Mouse (Mus musculus) CH12F3 (cell line): Measurements from ENCODE around the gene Akap9.
"Not testable (repeated sequence)": the region's sequence is repeated elsewhere in the genome, so short reads cannot be mapped to it uniquely, and the experiment has no call there.

Experiments used
- in situ Hi-C: fragments of 300-500 bp; cut with MboI; formaldehyde crosslinking; loops from 2 replicates; pipeline ENCODE4 v1.14.3; 2020; ENCODE audit warnings: low sequenced_read_pairs

The Akap9 gene

DNA sequence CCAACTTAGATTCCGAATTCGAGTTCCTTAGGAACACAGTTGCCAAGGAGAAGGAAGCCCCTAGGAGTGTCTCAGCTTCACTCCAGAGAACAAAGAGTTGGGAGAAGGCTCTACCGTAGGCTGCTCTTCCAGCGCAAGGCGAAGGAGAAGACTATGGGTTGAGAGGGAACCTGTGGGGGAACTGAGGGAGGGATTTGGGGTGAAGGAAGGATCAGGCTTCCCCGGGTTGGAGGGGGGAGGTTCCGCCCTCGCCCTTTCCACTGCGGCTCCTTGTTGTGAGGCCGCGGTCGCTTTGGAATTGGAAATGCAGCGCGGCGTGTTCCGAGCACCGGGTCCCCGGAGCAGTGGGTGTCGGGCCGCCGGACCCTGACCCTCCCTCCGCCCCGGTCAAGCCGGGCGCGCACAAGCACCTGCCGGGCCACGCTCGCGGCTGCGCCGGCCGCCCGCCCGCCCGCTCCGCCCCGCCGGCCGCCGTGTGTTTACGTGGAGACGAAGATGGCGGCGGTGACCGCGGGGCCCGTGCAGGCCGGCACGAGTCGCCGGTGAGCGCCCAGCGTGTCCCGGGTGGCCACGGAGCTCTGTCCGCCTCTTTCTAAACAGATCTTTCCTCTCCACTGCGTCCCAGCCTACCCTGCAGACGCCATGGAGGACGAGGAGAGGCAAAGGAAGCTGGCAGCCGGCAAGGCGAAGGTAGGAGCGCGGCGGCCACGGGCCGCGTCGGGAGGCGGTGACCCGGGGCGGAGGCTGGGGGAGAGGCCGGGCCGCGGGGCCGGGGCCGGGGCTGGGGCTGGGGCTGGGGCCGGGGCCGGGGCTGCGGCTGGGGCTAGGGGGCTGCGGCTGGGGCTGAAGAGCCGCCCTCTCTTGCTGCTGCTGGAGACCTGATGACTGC lies at the start of gene Akap9:
TSS of gene Akap9 (plus strand) at position 254 of the 889 bp plus-strand sequence.
- in situ Hi-C loops = no loop called here

DNA sequence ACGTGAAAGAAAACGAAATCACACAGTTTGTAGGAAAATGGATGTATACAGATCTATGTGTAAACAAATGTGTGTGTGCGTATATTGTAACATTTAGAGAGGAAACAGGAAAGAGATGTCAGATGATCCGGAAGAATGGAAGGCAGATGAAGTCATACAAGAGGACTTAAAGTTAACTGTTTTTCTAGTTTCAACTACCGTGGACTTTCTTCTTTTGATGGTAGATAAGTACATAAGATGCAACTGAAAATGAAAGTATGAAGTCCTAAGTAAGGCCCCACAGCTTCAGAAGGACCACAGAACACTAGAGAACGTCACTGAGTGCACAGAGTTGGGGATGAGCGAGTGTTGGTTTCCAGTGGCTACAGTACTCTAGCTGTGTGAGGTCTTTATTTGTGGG lies 41.0 kb upstream of the Akap9 start:
- in situ Hi-C loops = not testable (repeated sequence)

DNA sequence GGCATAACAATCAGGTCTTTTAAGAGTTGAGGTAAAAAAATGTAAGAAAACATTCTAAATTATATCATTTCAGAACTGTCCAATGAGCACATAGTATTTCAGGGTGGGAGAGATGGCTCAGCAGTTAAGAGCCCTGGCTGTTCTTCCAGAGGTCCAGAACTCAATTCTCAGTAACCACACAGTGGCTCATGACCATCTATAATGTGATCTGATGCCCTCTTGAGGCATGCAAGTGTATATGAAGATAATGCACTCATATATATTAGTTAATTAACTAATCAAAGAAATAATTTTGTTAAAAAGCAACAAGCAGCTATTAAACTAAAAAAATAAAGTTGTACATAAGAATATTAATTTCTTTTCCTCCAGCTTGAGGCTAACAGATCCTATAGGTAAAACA lies 38.7 kb upstream of the Akap9 start:
- in situ Hi-C loops = no loop called here

DNA sequence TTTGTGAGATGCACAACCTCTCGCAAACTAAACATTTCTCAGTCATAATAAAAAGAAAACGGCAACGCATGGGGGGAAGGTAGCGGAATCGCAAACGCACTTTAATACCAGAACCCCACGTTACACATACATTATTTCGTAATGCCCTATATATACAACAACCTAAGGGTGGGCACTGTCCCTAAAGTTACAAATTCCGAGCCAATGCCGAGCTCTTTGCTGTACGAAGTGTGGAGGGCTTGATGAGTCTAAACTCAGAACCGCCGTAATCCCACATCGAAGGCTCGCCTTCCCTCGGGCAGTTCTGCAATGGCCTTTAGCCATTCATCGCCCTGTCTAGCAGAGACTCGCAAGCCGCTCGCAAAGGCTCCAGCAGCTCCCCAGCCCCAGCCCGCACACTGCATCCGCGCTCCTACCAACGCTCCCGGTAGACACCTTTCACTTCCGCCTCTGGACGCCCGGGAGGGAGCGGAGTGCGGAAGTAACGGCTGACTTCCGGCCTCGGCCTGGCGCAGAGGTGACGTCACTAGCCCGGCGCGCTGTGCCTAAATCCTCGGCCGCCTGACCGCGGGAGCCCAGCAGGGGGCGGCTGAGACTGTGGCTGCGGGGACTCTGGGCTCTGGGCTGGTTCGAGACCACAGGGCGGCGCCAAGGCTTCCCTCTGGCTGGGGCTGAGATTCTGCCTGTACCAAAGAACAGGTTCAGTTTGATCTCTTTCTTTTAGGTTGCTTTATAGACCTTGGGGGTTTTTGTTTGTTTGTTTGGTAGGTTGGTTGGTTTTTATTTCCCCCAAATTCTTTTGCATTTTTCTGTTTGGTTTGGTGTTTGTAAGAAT lies 34.2 kb upstream of the Akap9 start, which contains the start of gene Mterf1a:
TSS of gene Mterf1a (minus strand) at position 475 of the 835 bp plus-strand sequence.
- in situ Hi-C loops = not testable (repeated sequence)

DNA sequence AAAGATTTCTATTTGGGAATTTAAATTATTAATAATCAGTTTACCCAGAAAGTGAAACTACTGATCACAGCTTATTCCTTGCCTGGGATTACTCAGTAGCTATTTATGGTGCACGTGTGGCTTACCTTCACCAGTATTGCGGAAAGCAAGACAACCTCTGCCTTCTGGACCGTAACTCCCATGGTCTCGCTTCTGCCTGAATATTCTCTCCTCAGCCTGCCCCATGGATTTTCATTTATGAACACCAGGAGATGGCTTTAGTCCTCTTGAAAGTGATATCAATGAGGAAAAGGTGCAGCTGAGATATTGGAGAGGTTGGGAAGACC lies 33.6 kb upstream of the Akap9 start:
- in situ Hi-C loops = not testable (repeated sequence)

DNA sequence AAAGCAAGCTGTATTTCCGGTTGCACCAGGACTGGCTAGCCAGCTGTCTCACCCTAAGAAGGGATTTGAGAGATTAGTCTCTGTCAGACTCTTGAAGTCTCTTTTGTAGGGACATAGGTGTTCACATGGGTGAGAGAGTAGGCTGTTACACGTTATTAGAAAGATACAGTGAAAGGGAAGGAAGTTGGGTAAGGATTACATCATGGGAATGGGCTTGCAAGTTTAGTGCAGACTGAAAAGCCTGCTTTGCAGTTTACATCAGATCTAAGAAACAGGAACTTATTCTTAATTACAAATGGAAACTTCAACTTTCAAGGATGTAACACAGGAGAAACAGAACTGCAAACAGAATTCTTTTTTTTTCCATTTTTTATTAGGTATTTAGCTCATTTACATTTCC lies 22.4 kb upstream of the Akap9 start:
- in situ Hi-C loops = no loop called here

DNA sequence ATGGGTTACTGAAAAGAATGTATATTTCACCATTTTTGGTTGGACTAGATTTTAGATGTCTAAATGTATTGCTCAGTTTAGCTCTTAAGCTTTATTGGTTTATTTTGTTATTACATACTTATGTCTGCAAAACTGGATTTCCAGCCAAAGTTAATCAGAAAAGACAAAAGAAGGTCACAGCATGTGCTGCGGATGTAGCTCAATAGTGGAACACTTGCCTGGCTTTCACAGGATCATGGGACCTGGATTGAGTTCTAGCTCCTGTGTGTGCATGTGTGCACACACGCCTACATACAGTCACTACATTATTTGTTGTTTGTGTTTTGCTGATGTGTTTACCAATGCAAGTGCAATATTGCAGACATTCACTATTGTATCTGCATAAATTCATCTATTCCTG lies 5.5 kb upstream of the Akap9 start:
- in situ Hi-C loops = no loop called here

DNA sequence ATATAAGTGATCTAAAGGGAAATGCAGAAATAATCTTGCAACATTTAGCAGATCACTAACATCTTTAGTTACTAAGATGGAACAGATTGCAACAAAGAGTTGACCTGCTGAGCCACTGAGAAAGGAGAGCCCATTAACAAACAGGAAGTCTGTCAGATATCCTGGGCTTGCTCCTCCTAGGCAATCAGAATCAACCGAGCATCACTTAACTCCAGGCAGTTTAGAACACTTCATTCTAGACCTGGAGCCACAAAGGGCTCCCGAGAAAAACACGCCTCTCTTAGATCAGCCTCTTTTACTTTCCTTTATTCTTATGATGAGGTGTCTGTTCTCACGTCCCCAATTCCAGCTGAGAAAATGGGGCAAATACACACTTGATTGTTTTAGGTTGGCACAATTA lies 1.2 kb upstream of the Akap9 start:
- in situ Hi-C loops = no loop called here

DNA sequence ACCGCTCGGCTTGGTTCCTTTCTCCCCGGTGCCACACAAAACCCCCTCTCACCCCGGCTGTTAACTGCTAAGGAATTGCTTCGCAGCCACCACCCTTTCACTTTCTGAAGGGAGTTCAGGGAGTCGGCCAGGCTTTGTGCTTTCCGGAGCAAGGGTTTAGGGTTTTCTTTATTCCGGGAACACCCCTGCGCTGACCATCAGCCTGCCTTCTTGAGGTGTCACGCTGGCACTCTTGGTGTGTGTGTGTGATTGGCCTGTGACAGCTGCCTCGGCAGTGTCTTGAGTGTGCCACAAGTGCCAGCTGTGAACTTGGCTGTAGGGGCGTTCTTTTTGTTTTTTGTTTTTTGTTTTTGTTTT lies 814 bp downstream of the Akap9 start:
- in situ Hi-C loops = no loop called here

DNA sequence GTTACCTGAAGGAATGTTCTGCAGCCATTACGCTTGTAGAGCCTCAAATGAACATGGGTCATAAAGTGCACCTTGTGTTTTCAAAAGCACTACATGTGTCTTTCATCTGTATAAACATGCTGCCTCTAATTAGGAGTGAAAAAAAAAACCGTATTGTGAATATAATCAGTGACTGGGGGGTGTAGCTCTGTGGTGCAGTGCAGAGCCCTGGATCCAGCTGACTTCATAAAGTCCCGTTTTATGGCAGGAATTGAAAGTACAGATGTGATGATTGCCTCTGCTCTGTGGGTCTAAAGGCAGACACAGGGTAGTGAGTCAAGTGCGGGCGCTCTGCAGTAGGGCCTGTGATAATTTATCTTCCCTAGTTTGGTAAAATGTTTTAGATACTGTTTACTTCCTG lies 2.9 kb downstream of the Akap9 start:
- in situ Hi-C loops = no loop called here

DNA sequence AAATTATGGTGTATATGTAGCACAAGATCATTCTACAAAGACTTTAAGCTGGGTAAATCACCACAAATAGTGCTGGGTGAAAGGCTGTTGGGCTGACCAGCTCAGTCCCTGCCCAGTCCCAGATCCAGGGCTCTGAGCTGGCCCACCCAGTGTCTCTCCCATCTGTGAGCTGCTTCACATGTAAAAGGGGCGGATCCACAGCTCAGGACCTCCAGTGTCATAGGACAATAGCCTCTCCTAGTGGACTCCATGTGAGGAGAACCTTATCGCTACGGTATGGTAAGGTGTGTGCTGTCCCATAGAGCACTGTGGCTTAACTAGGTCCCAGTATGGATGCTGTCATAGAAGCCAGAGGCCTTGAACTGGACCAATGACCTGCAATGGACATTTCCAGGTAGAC lies 3.8 kb downstream of the Akap9 start:
- in situ Hi-C loops = no loop called here

DNA sequence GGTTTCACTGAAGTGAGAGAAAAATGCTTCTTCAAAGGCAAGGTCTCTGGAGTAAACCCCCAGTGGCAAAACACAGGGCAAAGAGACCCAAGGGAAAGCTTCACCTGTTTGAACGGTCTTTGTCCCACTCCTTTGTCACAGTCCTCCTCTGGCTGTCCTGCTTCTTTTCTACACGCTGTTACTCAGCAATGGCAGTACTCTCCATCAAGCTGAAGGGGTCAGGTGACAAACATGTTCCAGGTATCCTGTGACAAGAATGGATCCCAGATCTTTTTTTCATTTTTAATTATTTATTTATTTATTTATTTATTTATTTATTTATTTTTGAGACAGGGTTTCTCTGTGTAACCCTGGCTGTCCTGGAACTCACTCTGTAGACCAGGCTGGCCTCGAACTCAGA lies 5.7 kb downstream of the Akap9 start:
- in situ Hi-C loops = no loop called here

DNA sequence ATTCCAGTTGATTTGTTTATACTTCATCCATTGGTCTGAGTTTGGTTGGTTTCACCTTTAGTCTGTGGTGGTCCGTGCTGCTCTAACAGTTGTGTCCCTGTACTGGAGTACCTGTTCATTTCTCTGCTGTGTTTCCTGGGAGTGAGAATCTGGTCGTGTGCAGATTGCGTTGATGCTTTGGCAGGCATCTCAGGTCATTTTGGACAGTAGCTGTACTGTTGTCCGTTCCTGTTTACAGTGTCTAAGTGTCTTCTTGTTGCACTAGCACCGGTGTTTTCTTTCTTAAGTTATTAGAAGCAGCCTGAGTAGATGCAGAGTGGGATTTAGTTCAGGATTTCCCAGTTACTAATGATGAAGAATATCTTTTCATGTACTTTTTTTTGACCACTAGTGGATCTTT lies 7.4 kb downstream of the Akap9 start:
- in situ Hi-C loops = no loop called here

DNA sequence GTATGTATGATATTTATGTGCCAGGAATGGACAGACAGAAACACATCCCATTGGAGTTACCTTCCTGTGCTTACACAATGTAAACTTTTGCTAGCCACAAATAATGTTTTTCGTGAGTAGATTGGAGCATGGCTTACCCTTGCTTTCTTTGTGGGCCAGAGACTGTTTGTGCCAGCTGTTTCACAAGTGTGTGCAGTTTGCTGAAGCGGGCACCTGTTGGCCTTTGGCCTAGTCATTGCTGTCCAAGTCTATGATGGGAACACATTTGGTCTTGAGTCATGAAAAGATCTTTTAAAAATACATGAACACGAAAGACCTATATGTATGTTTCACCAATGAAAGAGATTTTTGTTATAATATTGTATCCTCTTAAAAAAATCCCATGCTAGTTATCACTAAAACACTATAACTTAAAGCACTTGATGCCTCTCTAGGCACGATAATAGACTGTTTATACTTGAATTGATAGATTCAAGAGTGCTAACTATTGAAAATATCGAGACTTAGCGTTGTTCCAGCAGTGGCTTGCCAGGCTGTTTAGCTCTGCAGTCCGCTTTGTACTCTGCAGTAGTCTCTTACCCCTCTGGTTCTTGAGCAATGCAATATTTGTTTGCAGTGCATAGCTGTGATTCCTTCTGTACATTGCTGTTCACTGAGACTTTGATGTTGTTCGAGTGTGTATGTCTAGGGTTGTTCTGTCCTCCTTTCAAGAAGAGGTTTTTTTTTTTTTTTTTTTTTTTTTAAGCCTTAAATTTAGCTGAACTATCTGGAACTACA lies 8.1 kb downstream of the Akap9 start:
- in situ Hi-C loops = no loop called here

DNA sequence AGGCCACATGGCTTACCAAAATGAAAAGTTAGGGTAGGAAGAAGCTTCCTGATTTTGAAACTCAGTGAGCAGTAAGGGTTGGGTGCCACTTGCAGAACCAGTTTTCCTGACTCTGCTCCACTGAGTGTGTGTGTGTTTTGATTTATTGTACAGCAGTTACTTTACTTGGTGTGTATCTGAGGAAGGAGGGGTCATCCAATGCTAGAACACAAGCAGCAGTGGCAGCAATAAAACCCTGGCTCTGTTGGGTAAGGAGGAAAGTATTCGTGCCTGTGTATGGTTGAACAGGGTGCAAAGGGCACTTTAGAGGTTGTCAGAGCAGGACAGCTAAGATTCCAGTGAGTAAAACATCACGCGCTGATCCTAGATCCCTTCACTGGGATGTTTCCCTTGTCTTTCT lies 11.1 kb downstream of the Akap9 start:
- in situ Hi-C loops = no loop called here

DNA sequence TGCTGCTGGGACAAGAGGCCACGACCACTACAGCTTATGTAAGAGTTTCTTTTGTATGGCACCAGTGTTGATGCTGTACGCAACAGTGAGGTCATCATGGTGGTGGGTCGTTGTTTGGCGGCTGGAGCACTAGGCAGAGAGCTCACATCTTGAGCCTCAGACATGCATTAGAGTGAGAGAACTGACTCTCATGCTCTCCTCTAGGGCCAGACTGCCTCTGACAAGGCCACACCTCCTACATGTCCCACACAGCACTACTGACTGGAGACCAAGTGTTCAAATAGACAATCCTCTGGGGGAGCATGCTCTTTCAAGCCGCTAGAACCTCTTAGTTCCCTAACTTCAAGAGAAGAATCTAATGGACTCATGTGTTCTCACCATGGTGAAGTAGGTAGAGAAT lies 11.5 kb downstream of the Akap9 start:
- in situ Hi-C loops = no loop called here

DNA sequence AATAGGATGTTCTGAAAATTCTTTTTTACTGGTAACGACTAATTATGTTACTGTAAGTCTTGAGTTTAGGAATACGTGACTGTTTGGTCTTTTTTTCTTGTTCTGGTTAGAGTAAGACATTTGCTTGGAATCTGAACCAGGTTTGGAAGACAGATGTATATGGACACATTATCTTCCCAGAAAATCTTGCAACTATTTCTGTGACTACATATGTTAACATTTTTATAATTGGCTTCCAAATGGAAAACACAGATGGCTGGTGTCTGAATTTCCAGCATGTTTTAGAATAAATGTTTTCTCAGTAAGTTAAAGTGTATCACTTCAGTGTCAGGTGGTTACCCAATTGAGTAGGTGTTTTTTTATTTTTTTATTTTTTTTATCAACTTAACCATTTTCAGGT lies 13.4 kb downstream of the Akap9 start:
- in situ Hi-C loops = no loop called here

DNA sequence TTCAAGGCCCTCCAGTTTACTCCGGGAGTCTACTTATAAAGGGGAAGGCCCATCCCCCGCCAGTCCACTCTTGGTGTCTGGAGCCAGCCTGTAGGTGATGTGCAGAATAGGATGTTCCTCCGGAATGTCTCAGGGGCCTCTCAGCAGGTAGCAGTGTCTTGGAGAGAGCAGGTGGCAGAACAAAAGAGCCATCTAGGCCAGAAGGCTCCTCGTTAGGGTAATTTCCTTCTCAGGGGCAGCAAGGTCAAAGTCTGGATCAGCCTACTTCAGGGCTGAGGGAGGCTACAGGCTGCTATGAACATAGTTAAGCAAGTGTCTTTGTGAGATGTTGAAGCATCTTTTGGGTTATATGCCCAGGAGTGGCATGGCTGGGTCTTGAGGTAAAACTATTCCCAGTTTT lies 15.3 kb downstream of the Akap9 start:
- in situ Hi-C loops = not testable (repeated sequence)

DNA sequence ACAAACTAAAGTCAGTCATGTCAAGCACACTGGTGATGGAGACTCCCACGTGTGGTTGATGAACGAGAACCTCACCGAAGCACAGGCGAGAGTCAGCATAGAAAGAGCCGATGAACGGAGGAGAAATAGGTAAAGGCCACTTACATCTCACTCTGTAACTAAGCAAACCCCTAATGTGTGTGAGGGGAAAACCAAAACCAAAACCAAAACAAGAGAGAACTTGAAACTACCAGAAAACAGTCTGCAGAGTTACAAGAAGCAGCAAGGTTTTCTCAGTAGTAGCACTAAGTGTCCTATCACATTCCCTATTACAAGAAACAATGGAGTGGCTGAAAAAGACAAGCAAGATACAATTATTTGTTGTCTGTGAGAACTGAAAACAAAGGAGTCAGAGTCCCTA lies 24.6 kb downstream of the Akap9 start:
- in situ Hi-C loops = no loop called here

DNA sequence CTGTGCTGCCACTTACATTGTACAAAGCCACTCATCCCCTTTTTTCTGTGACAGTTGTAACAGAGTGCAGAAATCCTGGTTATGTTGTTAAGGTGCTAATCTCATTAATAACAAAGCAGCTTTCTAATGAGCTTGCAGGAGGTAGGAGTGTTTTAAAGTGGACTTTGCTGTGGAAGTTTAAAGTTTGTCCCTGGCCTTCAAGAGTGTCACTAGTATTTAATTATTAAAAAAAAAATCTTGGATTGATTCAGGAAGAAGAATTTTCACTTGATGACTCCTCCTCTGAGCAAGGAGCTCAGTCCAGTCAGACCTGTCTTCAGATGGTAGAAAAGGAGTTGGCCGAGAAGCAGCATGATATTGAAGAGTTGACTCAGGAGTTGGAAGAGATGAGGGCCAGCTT lies 26.7 kb downstream of the Akap9 start:
- in situ Hi-C loops = no loop called here

DNA sequence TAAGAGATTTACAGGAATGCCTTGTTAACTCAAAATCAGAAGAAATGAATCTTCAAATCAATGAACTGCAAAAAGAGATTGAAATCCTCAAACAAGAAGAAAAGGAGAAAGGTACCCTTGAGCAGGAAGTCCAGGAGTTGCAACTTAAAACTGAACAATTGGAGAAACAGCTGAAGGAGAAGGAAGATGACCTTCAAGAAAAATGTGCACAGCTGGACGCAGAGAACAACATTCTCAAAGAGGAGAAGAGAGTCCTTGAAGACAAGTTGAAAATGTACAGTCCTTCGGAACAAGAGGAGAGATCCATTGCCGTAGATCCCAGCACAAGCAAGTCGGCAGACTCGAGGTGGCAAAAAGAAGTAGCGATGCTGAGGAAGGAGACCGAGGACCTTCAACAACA lies 33.4 kb downstream of the Akap9 start:
- in situ Hi-C loops = no loop called here

DNA sequence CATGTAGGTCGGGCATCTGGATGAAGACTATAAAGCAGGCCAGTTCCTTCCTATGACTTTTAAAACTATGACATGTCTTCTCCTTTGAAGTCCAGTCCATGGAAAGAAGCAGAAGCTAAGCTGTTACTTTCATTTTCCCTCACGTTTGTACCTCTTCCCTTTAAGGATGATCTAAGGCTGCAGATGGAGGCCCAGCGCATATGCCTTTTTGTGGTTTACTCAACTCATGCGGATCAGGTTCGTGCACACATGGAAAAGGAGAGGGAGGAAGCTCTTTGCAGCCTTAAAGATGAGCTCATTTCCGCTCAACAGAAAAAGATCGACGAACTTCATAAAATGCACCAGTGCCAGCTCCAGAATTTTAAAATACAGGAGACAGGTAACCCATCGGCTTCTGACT lies 40.6 kb downstream of the Akap9 start:
- in situ Hi-C loops = no loop called here
